Mouse (Mus musculus): ENCODE results near the gene Twf2.

- TF ChIP-seq CTCF (IDR thresholded peaks at IDR 0.05): no peak
- TF ChIP-seq POLR2A (IDR thresholded peaks at IDR 0.05; ENCODE audit: insufficient read depth, low read depth, low read length): no peak
- no peak for TF ChIP-seq EP300 (IDR thresholded peaks at IDR 0.05; ENCODE audit: insufficient read depth, low read depth, low read length)
Measured at GRCm38 (mm10) chr9:106157623-106157925, 45.3 kb upstream of the Twf2 start.
